Mouse (Mus musculus) kidney, embryonic 15.5 days (tissue): ENCODE data around the gene Adcy7. TPM values are rescaled to one million over a fixed set of nuclear protein-coding genes. Genes with fewer than 3 reads are reported as not detected.

Experiments used
- ATAC-seq: fragments of 200-750 bp; cut with Nextera tagmentation; replicated peaks from 2 replicates; pipeline ENCODE4 v1.8.0; 2017; ENCODE audit warnings: moderate TSS enrichment; ENCODE audit not compliant: low FRiP score
- H3K27ac ChIP-seq: fragments of 300-500 bp; sonication (generic); 2 replicates; pipeline ENCODE4 v1.5.1; 2015; ENCODE audit warnings: mild to moderate bottlenecking, inconsistent platforms
- H3K27me3 ChIP-seq: fragments of 300-500 bp; sonication (generic); 2 replicates; pipeline ENCODE4 v1.6.1; 2015; ENCODE audit warnings: inconsistent platforms
- H3K36me3 ChIP-seq: fragments of 300-500 bp; sonication (generic); 2 replicates; pipeline ENCODE4 v1.6.1; 2015; ENCODE audit warnings: inconsistent platforms
- H3K4me1 ChIP-seq: fragments of 300-500 bp; sonication (generic); 2 replicates; pipeline ENCODE4 v1.6.1; 2015; ENCODE audit warnings: inconsistent platforms
- H3K4me2 ChIP-seq: fragments of 300-500 bp; sonication (generic); 2 replicates; pipeline ENCODE4 v1.6.1; 2015; ENCODE audit warnings: moderate library complexity, mild to moderate bottlenecking, inconsistent platforms
- H3K4me3 ChIP-seq: fragments of 300-500 bp; sonication (generic); replicated peaks from 2 replicates; pipeline ENCODE4 v1.5.1; 2015; ENCODE audit warnings: mild to moderate bottlenecking, inconsistent platforms
- H3K9ac ChIP-seq: fragments of 300-500 bp; sonication (generic); 2 replicates; pipeline ENCODE4 v1.6.1; 2015; ENCODE audit warnings: mild to moderate bottlenecking, inconsistent platforms
- H3K9me3 ChIP-seq: fragments of 300-500 bp; sonication (generic); replicated peaks from 2 replicates; pipeline ENCODE4 v1.6.1; 2016; ENCODE audit warnings: inconsistent platforms
- WGBS: fragments of 180-500 bp; shearing (Covaris S2); methylation state at CpG from one replicate; pipeline ENCODE4 v1.1.7; 2015; ENCODE audit warnings: mixed read lengths; 5-methylcytosine and 5-hydroxymethylcytosine counted together
- polyA plus RNA-seq: library from polyadenylated mRNA; unstranded; fragments of >200 nt; fragmentation: Nextera tagmentation; extraction: Ambion mirVana; gene quantifications from 2 replicates; pipeline ENCODE4 v1.2.1, GENCODE M21; 2015

Adcy7 gene
- polyA plus RNA-seq, 1 experiment from 2014 or later: 3.1 TPM

DNA sequence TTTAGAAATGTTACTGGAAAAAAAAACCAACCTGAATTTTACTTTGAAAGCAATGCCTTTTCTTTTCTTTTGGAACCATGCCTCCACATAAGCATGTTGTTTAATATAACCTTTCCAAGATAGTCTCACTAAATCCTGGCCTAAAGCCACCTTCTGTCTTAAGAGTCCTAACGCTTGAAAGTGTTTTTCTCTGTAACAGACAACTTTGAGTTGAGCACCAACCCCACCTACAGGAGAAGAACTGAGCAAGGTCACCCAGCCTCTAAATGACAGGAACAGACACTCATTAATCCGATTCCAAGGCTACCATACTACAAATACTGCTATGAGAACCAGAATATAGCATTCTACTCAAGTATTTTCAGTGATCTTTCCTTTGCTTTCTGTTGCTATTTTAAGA is 76.8 kb downstream of the Adcy7 start:
- no peak for ATAC-seq
- WGBS: 76% methylated on average over 2 of the region's 2 CpGs
- peaks cover 94% of the 10 kb centered on the region for H3K36me3 ChIP-seq
- no peaks in the 10 kb centered on the region for H3K4me1 ChIP-seq
- no peak overlapping the region for H3K27ac ChIP-seq
- H3K9ac ChIP-seq: no peak overlapping the region
- no peak overlapping the region for H3K4me3 ChIP-seq
- no peaks in the 10 kb centered on the region for H3K27me3 ChIP-seq
- H3K9me3 ChIP-seq: no peaks in the 10 kb centered on the region
- no peak overlapping the region for H3K4me2 ChIP-seq

DNA sequence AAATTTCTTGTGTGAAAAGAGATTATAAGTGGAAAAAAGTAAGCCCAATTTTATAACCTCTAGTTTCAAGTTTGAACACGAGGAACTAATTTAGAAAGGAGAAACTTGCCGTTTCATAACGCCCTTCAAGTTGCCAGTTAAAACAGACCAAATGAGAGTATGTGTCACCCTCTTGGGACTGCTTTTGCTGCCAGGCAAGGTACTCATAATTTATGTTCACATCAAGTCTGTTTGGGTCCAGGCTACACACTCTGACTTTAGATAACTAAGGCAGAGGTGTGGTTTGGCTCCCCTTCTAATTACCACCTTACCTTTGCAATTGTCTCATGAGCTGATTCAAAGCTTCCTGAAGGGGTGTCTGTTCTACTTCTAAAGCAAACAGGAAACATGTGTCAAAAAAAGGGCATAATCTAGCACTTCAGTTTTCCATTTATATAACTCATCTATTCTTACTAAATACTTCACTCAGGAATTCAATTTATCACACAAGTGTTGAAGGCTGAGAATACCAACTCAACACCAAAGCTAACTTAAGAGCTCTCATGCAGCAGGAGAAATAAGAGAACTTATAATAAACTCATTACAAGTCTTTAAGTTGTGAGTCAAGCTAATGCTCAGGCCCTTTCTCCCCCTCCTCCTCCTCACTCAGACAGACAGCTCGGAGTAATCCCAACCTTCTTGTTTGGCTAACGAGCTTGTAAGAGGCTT is 85.2 kb downstream of the Adcy7 start:
- Histone ChIP-seq H3K9ac (no peak overlapping the region), H3K4me1 (peaks cover 19% of the 10 kb centered on the region), H3K27ac (no peak overlapping the region), H3K4me2 (no peak overlapping the region), H3K4me3 (no peak overlapping the region), H3K36me3 (peaks cover 72% of the 10 kb centered on the region), H3K27me3 (no peaks in the 10 kb centered on the region), H3K9me3 (no peaks in the 10 kb centered on the region)
- 81% methylated on average over 5 of the region's 5 CpGs for WGBS
- no peak for ATAC-seq

DNA sequence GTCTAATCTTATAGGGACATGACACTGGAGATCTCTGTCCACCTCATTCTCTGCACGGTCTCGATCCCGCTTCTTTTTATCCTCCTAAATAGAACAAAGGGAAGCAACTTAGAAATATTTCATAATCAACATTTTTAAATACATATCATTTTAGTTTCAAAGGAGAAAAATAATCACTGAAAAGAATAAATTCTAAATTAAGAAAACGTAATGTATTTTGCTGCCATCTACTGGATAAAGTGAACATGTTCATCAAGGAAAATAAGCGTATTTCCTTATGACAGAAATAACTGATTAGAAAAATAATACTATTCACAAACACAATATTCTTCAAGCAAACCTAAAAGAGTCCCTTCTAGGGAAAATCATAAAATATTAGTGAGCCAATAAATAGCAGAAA is 85.7 kb downstream of the Adcy7 start:
- no peak for ATAC-seq
- H3K4me3 ChIP-seq: no peak overlapping the region
- 82% methylated on average over 5 of the region's 5 CpGs for WGBS
- peaks cover 24% of the 10 kb centered on the region for H3K4me1 ChIP-seq
- H3K27me3 ChIP-seq: no peaks in the 10 kb centered on the region
- no peak overlapping the region for H3K4me2 ChIP-seq
- no peak overlapping the region for H3K27ac ChIP-seq
- no peaks in the 10 kb centered on the region for H3K9me3 ChIP-seq
- H3K9ac ChIP-seq: no peak overlapping the region
- H3K36me3 ChIP-seq: peaks cover 66% of the 10 kb centered on the region

- no peak overlapping the region for H3K9ac ChIP-seq
Observed at GRCm38 (mm10) chr8:88359959-88360358, 87.8 kb downstream of the Adcy7 start.

GRCm38 (mm10) chr8:88361044-88361707 is 89.0 kb downstream of the Adcy7 start:
- peak overlapping the region; percentile 99 for H3K4me3 ChIP-seq
- peak overlapping the region; percentile 79 for H3K4me2 ChIP-seq
- peak overlapping the region; percentile 90 for H3K27ac ChIP-seq
- no peaks in the 10 kb centered on the region for H3K27me3 ChIP-seq
- H3K36me3 ChIP-seq: peaks cover 35% of the 10 kb centered on the region
- H3K9me3 ChIP-seq: no peaks in the 10 kb centered on the region
- ATAC-seq: peak; percentile 45; the same call in 1 of the 2 replicates
- H3K9ac ChIP-seq: peak overlapping the region; percentile 98
- WGBS: 1% methylated on average over 31 of the region's 31 CpGs
- H3K4me1 ChIP-seq: peaks cover 25% of the 10 kb centered on the region

More at GRCm38 (mm10) chr8:88359959-88360358, 87.8 kb downstream of the Adcy7 start:
- Histone ChIP-seq H3K4me3 (peak overlapping the region; percentile 99), H3K9me3 (no peaks in the 10 kb centered on the region), H3K4me2 (peak overlapping the region; percentile 79), H3K27me3 (no peaks in the 10 kb centered on the region), H3K4me1 (peaks cover 25% of the 10 kb centered on the region), H3K27ac (no peak overlapping the region), H3K36me3 (peaks cover 47% of the 10 kb centered on the region)
- no peak for ATAC-seq
- 57% methylated on average over 2 of the region's 2 CpGs for WGBS

DNA sequence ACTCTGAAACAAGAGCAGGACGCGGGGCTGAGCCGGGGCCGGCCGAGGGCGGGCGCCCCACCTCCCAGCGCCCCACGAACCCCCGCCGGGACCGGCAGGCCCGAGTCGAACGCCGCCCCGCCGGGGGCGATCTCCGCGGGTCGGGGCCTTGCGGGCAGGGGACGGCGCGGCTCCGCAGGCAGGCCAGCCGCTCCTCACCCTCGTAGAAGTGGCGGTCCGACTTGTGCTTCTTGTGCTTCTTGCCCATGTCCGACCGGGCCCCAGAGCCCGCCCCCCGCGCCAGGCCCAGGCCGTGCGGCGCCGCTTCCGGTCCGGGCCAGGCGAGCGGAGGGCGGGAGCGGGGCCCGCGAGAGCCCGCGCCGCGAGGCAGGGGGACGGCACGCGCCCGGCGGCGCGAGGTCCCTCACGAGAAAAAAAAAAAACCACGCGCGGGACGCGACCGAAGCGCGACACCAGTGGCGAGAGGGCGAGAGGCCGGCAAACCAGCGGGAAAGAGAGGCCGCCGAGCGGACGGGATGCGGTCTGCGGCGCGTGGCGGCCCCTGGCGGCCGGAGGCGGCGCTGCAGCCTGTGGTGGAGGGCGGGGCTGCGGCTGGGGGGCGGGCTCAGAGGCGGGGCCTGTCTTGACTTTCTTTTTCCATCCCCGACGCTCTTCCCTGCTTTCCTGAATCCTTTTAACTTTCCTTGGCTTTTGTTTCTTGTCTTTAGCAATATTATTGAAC is 89.7 kb downstream of the Adcy7 start, which contains the start of gene Brd7:
TSS of gene Brd7 (minus strand) at position 487 of the 721 bp plus-strand sequence.
- peak within 1 kb of the TSS; percentile 90 for H3K27ac ChIP-seq
- H3K27me3 ChIP-seq: no peaks in the 10 kb centered on the region
- H3K4me3 ChIP-seq: peak within 1 kb of the TSS; percentile 99
- peaks cover 28% of the 10 kb centered on the region for H3K36me3 ChIP-seq
- H3K9ac ChIP-seq: peak within 1 kb of the TSS; percentile 98
- ATAC-seq: peak; percentile 86
- no peaks in the 10 kb centered on the region for H3K9me3 ChIP-seq
- H3K4me1 ChIP-seq: peaks cover 25% of the 10 kb centered on the region
- WGBS: under 1% methylated on average over 90 of the region's 91 CpGs
- H3K4me2 ChIP-seq: peak within 1 kb of the TSS; percentile 79

- 30% methylated on average over 11 of the region's 11 CpGs for WGBS
- Histone ChIP-seq H3K4me2 (peak overlapping the region; percentile 79), H3K36me3 (peaks cover 21% of the 10 kb centered on the region), H3K27ac (peak overlapping the region; percentile 90; the same call in 1 of the 2 replicates), H3K4me1 (peaks cover 25% of the 10 kb centered on the region), H3K27me3 (no peaks in the 10 kb centered on the region), H3K9me3 (no peaks in the 10 kb centered on the region), H3K9ac (peak overlapping the region; percentile 98), H3K4me3 (peak overlapping the region; percentile 99)
- ATAC-seq: peak; percentile 27; the same call in 1 of the 2 replicates
Observed at GRCm38 (mm10) chr8:88362446-88363150, 90.4 kb downstream of the Adcy7 start.

GRCm38 (mm10) chr8:88369221-88369620 is 97.0 kb downstream of the Adcy7 start:
- Histone ChIP-seq H3K36me3 (no peaks in the 10 kb centered on the region), H3K4me3 (no peak overlapping the region), H3K9me3 (no peaks in the 10 kb centered on the region), H3K4me1 (peaks cover 8% of the 10 kb centered on the region), H3K9ac (no peak overlapping the region), H3K4me2 (no peak overlapping the region), H3K27me3 (no peaks in the 10 kb centered on the region), H3K27ac (no peak overlapping the region)
- peak; percentile 86 for ATAC-seq
- 12% methylated on average over 6 of the region's 6 CpGs for WGBS

DNA sequence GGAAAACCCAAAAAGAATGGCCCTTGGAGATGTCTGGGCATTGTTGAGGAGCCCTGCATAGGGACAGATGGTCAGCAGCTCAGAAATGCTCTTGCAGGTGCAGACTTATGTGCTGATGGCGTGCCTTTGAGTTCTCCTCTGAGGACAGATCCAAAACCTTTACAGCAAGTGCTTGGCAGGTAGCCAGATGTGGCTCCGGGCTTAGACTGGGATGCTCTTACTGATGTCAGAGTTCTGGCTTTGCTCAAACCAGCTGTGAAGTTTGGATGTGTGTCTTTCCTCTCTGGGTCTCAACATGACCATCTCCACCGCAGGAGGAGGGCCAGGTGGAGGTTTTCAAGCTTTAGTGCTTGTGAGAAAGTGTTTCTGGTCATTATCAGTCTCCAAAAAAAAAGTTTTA is 97.6 kb downstream of the Adcy7 start:
- 55% methylated on average over 3 of the region's 3 CpGs for WGBS
- ATAC-seq: no peak
- Histone ChIP-seq H3K4me1 (peaks cover 8% of the 10 kb centered on the region), H3K9me3 (no peaks in the 10 kb centered on the region), H3K9ac (no peak overlapping the region), H3K4me2 (no peak overlapping the region), H3K27ac (no peak overlapping the region), H3K4me3 (no peak overlapping the region), H3K36me3 (no peaks in the 10 kb centered on the region), H3K27me3 (no peaks in the 10 kb centered on the region)

GRCm38 (mm10) chr8:88371522-88371921 is 99.3 kb downstream of the Adcy7 start:
- Histone ChIP-seq H3K27ac (no peak overlapping the region), H3K9me3 (no peaks in the 10 kb centered on the region), H3K27me3 (no peaks in the 10 kb centered on the region), H3K4me1 (peaks cover 8% of the 10 kb centered on the region), H3K36me3 (no peaks in the 10 kb centered on the region), H3K4me2 (no peak overlapping the region), H3K9ac (no peak overlapping the region), H3K4me3 (no peak overlapping the region)
- no peak for ATAC-seq
- WGBS: 89% methylated on average over 2 of the region's 2 CpGs

GRCm38 (mm10) chr8:88376836-88377582 is 104.8 kb downstream of the Adcy7 start:
- Histone ChIP-seq H3K27ac (no peak overlapping the region), H3K36me3 (no peaks in the 10 kb centered on the region), H3K9me3 (no peaks in the 10 kb centered on the region), H3K4me2 (no peak overlapping the region), H3K27me3 (no peaks in the 10 kb centered on the region), H3K9ac (no peak overlapping the region), H3K4me1 (peaks cover 13% of the 10 kb centered on the region), H3K4me3 (no peak overlapping the region)
- ATAC-seq: 0 out of 2 replicates have a peak, but pooled peaks have one; percentile 18
- WGBS: 26% methylated on average over 19 of the region's 19 CpGs
